Mouse (Mus musculus): Measurements from ENCODE around the gene Klk14. TPM values are rescaled to one million over a fixed set of nuclear protein-coding genes. Genes with fewer than 3 reads are reported as not detected.
"Not testable (repeated sequence)": the region's sequence is repeated elsewhere in the genome, so short reads cannot be mapped to it uniquely, and the experiment has no call there.

The Klk14 gene
- total RNA-seq (2015; ENCODE audit: low replicate concordance) (not detected in 2 replicates), total RNA-seq (2017; ENCODE audit: low replicate concordance) (not detected in 2 replicates)

DNA sequence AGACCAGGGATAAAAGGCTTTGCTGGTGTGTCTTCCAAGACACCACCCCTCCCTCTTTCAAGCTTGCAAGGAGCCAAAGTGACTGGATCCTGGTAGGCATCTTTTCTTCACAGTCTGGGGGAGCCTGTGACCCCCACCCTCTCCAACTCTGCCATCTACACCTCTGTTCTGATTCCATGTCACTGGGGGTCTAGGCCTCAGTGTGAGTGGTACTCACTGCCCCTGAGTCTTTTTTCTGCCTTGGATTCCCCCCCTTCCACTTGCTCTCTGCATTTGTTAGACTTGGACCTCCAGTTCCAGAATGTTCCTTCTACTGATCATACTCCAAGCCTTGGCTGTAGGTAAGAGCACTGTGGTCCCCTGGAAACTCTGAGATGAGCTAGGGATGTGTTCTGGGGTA, at the start of gene Klk14:
Gene Klk14, plus strand, starts transcription at position 301 of the 400 bp plus-strand sequence.
- no peak for ATAC-seq (replicated peaks; ENCODE audit: low FRiP score, poor library complexity, severe bottlenecking)

- ATAC-seq (replicated peaks; ENCODE audit: low FRiP score, poor library complexity, severe bottlenecking), result no peak
These were observed 47.6 kb upstream of the Klk14 start for GRCm38 (mm10) chr7:43642587-43642986.

DNA sequence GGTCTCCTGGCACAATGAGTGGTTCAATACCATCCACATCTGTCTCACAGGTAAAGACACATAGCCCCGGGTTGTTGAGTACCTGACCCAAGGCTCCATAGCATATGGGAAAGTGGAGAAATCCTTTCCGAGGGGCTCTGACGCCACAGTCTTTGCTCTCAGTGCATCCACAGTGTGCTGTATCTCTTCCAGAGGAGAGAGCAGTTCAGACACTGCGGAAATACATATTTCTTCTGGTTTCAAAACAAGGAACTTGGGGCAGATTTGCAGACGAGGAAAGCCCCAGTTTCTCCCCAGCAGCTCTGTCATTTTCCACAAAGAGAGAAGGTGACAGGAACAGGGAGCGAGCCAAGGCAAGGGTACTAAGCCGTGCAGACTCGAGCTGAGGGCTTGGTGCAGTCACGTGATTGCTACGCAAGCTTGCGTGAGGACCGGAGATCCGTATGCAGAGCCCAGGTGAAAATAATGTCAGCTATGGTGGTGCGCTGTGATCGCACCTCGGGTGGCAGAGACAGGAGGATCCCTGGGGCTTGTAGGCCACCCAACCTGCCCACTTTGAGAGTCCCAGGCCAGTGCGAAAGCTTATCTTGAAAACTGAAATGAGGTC, 47.1 kb upstream of the Klk14 start:
- no peak for ATAC-seq (replicated peaks; ENCODE audit: low FRiP score, poor library complexity, severe bottlenecking)

DNA sequence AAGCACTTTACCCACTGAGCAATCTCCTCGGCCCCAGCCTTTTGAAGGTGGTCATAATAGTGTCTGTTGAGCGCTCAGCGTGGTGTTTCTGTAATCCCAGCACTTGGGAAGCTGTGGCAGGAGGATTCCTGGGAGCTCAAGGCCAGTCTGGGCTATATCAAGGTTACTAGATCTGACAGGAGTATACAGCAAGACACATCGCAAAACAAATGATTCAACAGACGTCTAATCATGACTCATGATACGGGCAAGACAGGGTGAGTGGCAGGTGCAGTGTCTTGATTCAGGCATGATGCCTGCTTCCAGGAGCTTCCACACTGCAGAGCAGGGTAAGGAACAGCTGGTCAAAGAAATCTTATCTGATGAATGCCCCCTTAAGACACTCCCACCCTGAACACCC, 37.5 kb upstream of the Klk14 start:
- ATAC-seq (replicated peaks; ENCODE audit: low FRiP score, poor library complexity, severe bottlenecking), result no peak

- ATAC-seq (replicated peaks; ENCODE audit: low FRiP score, poor library complexity, severe bottlenecking), result no peak
These were observed 35.7 kb upstream of the Klk14 start for GRCm38 (mm10) chr7:43654519-43654918.

DNA sequence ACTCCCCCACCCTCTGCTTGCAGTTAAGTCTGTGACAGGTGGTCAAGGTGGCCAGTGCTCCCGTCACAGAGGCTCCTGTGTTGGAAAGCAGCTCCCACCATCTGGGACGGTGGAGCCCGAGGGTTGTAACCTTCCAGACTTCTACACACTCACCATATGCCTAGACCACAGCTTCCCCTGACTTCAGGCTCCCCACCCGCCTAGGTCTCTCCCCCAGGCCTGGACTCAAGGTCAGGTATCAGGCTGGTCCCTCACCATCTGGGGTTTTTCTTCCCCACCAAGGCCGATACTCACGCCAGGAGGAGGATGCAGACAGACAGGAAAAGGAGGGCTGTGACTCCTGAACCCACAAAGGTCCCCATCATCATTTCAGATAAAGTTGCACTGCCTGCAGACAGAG, 34.0 kb upstream of the Klk14 start:
- no peak for ATAC-seq (replicated peaks; ENCODE audit: low FRiP score, poor library complexity, severe bottlenecking)

GRCm38 (mm10) chr7:43660002-43660401, 30.2 kb upstream of the Klk14 start, which contains the start of gene Siglece:
Gene Siglece, minus strand, starts transcription at chr7:43660161.
- ATAC-seq (replicated peaks; ENCODE audit: low FRiP score, poor library complexity, severe bottlenecking), result no peak

DNA sequence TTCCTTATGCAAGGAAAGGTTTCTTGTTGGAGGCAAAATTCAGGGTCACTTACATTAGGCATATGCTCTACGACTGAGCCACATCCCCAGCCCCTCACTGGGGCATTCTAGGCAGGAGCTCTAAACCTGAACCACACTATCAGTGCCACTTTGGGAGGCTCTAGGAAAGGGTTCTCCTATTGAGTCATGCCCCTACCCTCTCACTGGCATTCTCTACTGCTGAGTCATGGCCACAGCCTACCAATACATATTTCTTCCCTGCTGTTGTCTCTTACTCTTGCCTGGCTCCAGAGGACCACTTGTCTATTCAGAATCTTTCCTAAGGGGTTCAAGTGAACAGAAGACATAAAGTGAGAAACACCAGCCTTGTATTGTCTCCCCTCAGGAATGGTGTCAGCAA, 27.4 kb upstream of the Klk14 start:
- no peak for ATAC-seq (replicated peaks; ENCODE audit: low FRiP score, poor library complexity, severe bottlenecking)

DNA sequence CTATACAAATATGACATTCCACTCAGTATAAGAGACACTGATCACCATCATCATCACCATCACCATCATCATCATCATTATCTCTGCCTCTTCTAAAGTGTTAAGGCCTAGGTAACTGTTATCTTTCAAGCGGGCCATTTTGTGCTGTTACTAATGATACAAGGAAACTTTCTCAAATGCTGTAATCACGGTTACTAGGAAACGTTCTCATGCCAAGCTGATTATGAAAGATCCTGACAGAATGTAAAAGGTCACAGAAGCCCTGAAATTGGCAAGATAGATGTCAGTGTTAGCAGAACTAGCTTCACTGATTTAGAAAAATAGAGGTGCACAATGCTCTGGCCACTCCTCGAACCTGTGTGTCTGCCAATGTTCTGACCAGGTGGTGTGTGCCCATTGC, 23.0 kb upstream of the Klk14 start:
- not testable (repeated sequence) for ATAC-seq (replicated peaks; ENCODE audit: low FRiP score, poor library complexity, severe bottlenecking)

GRCm38 (mm10) chr7:43668582-43668981, 21.6 kb upstream of the Klk14 start:
- ATAC-seq (replicated peaks; ENCODE audit: low FRiP score, poor library complexity, severe bottlenecking), result no peak

- ATAC-seq (replicated peaks; ENCODE audit: low FRiP score, poor library complexity, severe bottlenecking), result no peak
These were observed 19.0 kb upstream of the Klk14 start for GRCm38 (mm10) chr7:43671064-43671808.

- peak; percentile 71 for ATAC-seq (replicated peaks; ENCODE audit: low FRiP score, poor library complexity, severe bottlenecking)
These were observed 18.2 kb upstream of the Klk14 start, which contains the start of gene Ctu1 for GRCm38 (mm10) chr7:43671809-43672580. Gene Ctu1, plus strand, starts transcription at chr7:43672016.

DNA sequence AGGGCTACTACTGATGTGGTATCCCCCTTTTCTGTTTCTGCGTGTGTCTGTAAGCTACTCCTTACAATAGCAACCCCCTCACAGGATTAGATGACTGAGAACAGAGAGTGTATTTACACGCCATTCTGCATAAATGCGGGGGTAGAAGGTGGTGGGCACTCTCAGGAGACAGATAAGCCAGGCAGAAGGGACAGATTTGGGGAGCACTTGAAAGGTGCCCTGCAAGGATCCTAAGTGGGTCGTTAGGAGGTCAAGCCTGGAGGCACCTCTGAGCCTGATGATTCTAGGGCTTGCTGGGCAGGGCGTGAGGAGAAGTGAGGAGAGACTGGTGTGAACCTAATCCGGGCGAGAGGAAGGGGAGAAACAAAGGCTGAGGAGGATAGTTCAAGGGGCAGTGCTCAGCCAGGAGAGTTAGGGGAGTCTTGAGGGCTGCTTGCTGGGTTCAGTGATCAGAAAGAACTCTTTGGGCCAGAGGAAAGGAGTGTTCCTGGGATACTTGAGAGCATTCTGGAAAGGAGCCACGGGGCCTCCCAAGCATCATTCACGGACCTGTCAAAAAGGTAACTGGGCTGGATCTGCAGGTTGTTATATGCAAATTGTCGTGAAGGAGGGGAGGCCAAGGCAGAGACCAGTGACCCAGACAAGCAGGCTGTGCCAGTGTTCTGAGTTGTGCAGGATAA, 17.5 kb upstream of the Klk14 start:
- ATAC-seq (replicated peaks; ENCODE audit: low FRiP score, poor library complexity, severe bottlenecking), result no peak

- ATAC-seq (replicated peaks; ENCODE audit: low FRiP score, poor library complexity, severe bottlenecking), result no peak
These were observed 15.1 kb upstream of the Klk14 start for GRCm38 (mm10) chr7:43675091-43675490.

- no peak for ATAC-seq (replicated peaks; ENCODE audit: low FRiP score, poor library complexity, severe bottlenecking)
These were observed 11.7 kb upstream of the Klk14 start for GRCm38 (mm10) chr7:43678517-43678916.

- ATAC-seq (replicated peaks; ENCODE audit: low FRiP score, poor library complexity, severe bottlenecking), result no peak
These were observed 9.3 kb upstream of the Klk14 start for GRCm38 (mm10) chr7:43680960-43681359.

DNA sequence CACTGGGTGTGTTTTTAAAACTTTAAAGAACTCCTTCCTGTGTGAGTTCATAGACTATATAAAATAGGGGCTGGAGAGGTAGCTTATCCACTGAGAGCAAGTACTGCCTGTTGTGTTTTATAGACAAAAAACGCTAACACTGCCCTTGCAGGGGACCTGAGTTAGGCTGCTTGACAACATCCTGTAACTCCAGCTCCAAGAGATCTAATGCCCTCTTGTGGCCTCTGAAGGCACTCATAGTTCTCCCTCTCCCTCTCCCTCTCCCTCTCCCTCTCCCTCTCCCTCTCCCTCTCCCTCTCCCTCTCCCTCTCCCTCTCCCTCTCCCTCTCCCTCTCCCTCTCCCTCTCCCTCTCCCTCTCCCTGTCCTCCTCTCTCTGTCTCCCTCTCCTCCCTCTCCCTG, 7.7 kb upstream of the Klk14 start:
- not testable (repeated sequence) for ATAC-seq (replicated peaks; ENCODE audit: low FRiP score, poor library complexity, severe bottlenecking)

GRCm38 (mm10) chr7:43685088-43685487, 5.1 kb upstream of the Klk14 start:
- no peak for ATAC-seq (replicated peaks; ENCODE audit: low FRiP score, poor library complexity, severe bottlenecking)

DNA sequence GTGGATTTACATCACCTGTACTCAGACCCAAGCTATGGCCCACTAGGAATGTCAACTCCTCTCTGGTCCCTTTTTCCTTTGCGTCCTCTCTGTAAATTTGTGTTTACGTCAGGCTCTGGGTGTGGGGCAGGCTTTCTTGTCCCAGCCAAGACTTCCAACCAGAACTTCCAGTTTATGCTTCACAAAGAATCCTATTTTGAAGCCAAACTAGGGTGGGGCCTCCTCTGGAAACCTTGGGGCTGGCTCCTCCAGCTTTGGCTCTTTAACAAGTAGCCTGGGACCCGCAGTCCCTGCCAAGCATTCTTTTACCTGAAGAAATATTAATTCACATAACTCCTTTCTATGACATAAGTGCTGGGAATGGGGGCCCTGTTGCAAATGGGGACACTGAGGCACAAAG, 19.8 kb downstream of the Klk14 start:
- ATAC-seq (replicated peaks; ENCODE audit: low FRiP score, poor library complexity, severe bottlenecking), result no peak

GRCm38 (mm10) chr7:43712267-43712666, 22.0 kb downstream of the Klk14 start, which contains the start of gene Klk13:
Gene Klk13, plus strand, starts transcription at chr7:43712567.
- ATAC-seq (replicated peaks; ENCODE audit: low FRiP score, poor library complexity, severe bottlenecking), result no peak

All from erythroid progenitor cell, adult 5-6 weeks (primary cell).